Mouse (Mus musculus) urinary bladder, postnatal 25 days (tissue): ENCODE data around the gene Ahsa1.
A peak's percentile ranks its signal among the peaks of the same experiment; 100 is the strongest.
"Not testable (repeated sequence)": the region's sequence is repeated elsewhere in the genome, so short reads cannot be mapped to it uniquely, and the experiment has no call there.

Experiments
- DNase-seq: peaks from one replicate; pipeline ENCODE4 v3.0.0; 2022; ENCODE audit warnings: low spot score

Ahsa1 gene

GRCm38 (mm10) chr12:87266108-87266826 is at the start of gene Ahsa1, which contains the start of gene Vipas39:
Ahsa1 (plus strand) TSS chr12:87266479.
Vipas39 (minus strand) TSS chr12:87266256.
- DNase-seq: peak; percentile 64

- no peak for DNase-seq
Measured at GRCm38 (mm10) chr12:87217596-87217995, 48.7 kb upstream of the Ahsa1 start.

GRCm38 (mm10) chr12:87219362-87219761 is 46.9 kb upstream of the Ahsa1 start:
- no peak for DNase-seq

- DNase-seq: no peak
Measured at GRCm38 (mm10) chr12:87224950-87225349, 41.3 kb upstream of the Ahsa1 start.

- DNase-seq: no peak
Measured at GRCm38 (mm10) chr12:87226801-87227200, 39.5 kb upstream of the Ahsa1 start.

GRCm38 (mm10) chr12:87229633-87230032 is 36.6 kb upstream of the Ahsa1 start:
- no peak for DNase-seq

- no peak for DNase-seq
Measured at GRCm38 (mm10) chr12:87230379-87230895, 35.8 kb upstream of the Ahsa1 start.

GRCm38 (mm10) chr12:87236882-87237483 is 29.3 kb upstream of the Ahsa1 start:
- DNase-seq: no peak

- DNase-seq: no peak
Measured at GRCm38 (mm10) chr12:87238632-87239031, 27.6 kb upstream of the Ahsa1 start, which contains the start of gene Noxred1. Noxred1 (minus strand) TSS chr12:87238732.

- no peak for DNase-seq
Measured at GRCm38 (mm10) chr12:87250161-87250560, 16.1 kb upstream of the Ahsa1 start.

GRCm38 (mm10) chr12:87253878-87254277 is 12.4 kb upstream of the Ahsa1 start:
- DNase-seq: no peak

- DNase-seq: no peak
Measured at GRCm38 (mm10) chr12:87256629-87257028, 9.7 kb upstream of the Ahsa1 start.

GRCm38 (mm10) chr12:87260562-87260961 is 5.7 kb upstream of the Ahsa1 start:
- DNase-seq: no peak

- no peak for DNase-seq
Measured at GRCm38 (mm10) chr12:87265444-87265843, 835 bp upstream of the Ahsa1 start.

- DNase-seq: peak; percentile 7
Measured at GRCm38 (mm10) chr12:87266827-87267603, 736 bp downstream of the Ahsa1 start.

- DNase-seq: peak; percentile 11
Measured at GRCm38 (mm10) chr12:87267682-87268081, 1.4 kb downstream of the Ahsa1 start.

- DNase-seq: no peak
Measured at GRCm38 (mm10) chr12:87274853-87275831, 8.9 kb downstream of the Ahsa1 start.

GRCm38 (mm10) chr12:87277251-87277650 is 11.0 kb downstream of the Ahsa1 start:
- DNase-seq: not testable (repeated sequence)

- no peak for DNase-seq
Measured at GRCm38 (mm10) chr12:87278118-87278730, 11.9 kb downstream of the Ahsa1 start.

GRCm38 (mm10) chr12:87279350-87279749 is 13.1 kb downstream of the Ahsa1 start:
- DNase-seq: no peak

GRCm38 (mm10) chr12:87279879-87280278 is 13.6 kb downstream of the Ahsa1 start:
- DNase-seq: no peak
